Mouse (Mus musculus): Measurements from ENCODE around the gene Slk. TPM values are rescaled to one million over a fixed set of nuclear protein-coding genes. Genes with fewer than 3 reads are reported as not detected.
"Not testable (repeated sequence)": the region's sequence is repeated elsewhere in the genome, so short reads cannot be mapped to it uniquely, and the experiment has no call there.

The Slk gene
- polyA plus RNA-seq, 1 experiment from 2014 or later: 10.4 TPM

DNA sequence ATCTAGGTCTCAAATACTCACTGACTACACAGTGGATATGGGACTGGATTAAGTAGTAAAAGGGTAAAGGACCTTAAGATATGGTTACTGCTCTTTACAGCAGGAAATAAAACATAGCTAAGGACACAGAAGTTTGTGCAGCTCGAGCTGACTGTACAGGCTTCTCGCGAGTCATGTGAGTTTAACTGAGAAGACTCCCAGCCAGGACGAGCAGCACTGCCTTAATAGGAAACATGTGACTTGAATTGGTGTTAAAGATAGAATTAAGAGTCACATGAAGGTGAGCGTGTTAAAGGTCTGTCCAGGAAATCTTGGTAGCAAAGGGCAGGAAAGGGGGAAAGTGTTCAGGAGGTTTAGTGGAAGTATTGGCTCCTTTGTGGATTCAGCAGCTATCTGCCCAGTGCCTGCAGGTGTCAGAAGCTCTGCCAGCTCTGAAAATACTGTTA, 17.5 kb upstream of the Slk start:
- DNase-seq (ENCODE audit: low spot score, missing footprints) (no peak), ATAC-seq (ENCODE audit: low FRiP score) (no peak)
- 75% methylated on average over 5 of the region's 5 CpGs for WGBS

DNA sequence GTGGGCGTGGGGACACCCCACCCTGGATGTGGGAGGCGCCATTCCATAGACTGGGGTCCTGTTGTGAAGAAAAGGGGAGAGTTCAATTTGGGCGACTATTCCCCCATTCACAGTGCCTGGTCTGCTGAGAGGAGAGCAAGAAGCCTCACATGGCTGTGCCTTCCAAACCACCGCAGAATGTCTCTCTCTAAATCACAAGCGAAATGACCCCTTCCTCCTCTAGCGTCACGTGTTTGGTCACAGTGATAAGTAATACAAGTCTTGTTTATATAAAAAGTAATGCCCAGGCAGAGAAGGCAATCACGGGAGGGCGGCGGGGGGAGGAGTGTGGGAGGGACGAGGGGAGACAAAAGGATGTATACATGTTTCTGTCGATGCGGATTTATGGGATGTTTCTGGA, 15.8 kb upstream of the Slk start:
- H3K9me3 ChIP-seq (ENCODE audit: control insufficient read depth, low read length): no peaks in the 10 kb centered on the region
- ATAC-seq (ENCODE audit: low FRiP score) (no peak), DNase-seq (ENCODE audit: low spot score, missing footprints) (no peak)
- H3K4me3 ChIP-seq (ENCODE audit: low read depth, low read length): no peak overlapping the region
- H3K27me3 ChIP-seq (ENCODE audit: control insufficient read depth, insufficient read depth, low read length): peaks cover 33% of the 10 kb centered on the region
- no peak overlapping the region for H3K9ac ChIP-seq (ENCODE audit: low read length)
- H3K4me2 ChIP-seq: no peak overlapping the region
- no peak overlapping the region for H3K27ac ChIP-seq (ENCODE audit: low read depth, low read length)
- WGBS: 82% methylated on average over 13 of the region's 13 CpGs
- no peaks in the 10 kb centered on the region for H3K36me3 ChIP-seq (ENCODE audit: control insufficient read depth, insufficient read depth, low read length)
- peaks cover 11% of the 10 kb centered on the region for H3K4me1 ChIP-seq (ENCODE audit: control insufficient read depth, insufficient read depth, low read length)

More for the DNA sequence above, 17.5 kb upstream of the Slk start:
- Histone ChIP-seq H3K27ac (ENCODE audit: low read depth, low read length) (no peak overlapping the region), H3K4me1 (ENCODE audit: control insufficient read depth, insufficient read depth, low read length) (peaks cover 11% of the 10 kb centered on the region), H3K4me3 (ENCODE audit: low read depth, low read length) (no peak overlapping the region), H3K4me2 (no peak overlapping the region), H3K9ac (ENCODE audit: low read length) (no peak overlapping the region), H3K27me3 (ENCODE audit: control insufficient read depth, insufficient read depth, low read length) (peaks cover 21% of the 10 kb centered on the region), H3K36me3 (ENCODE audit: control insufficient read depth, insufficient read depth, low read length) (no peaks in the 10 kb centered on the region), H3K9me3 (ENCODE audit: control insufficient read depth, low read length) (no peaks in the 10 kb centered on the region)

DNA sequence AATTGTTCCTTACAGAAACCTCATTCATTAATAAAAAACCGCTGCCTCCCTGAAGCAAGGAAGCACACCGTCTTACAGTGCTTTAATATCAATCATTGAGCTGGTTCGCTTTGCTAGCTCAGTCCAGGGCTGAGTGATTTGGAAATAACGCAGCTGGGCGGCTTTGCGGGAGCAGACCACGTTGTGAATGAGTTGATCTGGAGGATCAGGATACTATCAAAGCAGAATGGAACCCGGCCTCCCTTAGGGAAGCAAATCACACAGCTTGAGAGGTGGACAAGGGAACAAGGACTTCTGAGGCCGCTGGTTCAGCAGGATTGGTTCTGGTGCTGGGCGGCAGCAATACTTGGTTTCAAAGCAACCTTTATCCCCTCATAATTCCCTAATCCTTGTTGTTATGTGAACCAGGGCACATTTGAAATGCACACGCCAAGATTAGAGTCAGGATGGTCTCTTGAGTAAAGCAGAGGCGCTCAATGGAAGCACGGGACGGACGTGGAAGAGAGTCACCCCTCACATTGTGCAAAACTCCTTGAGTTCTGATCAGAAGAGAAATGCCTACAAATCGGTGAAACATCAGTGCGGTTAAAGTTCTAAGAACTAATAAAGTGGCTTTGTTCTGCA, 14.3 kb upstream of the Slk start:
- Histone ChIP-seq H3K4me2 (no peak overlapping the region), H3K9me3 (ENCODE audit: control insufficient read depth, low read length) (no peaks in the 10 kb centered on the region), H3K27me3 (ENCODE audit: control insufficient read depth, insufficient read depth, low read length) (peaks cover 35% of the 10 kb centered on the region), H3K36me3 (ENCODE audit: control insufficient read depth, insufficient read depth, low read length) (no peaks in the 10 kb centered on the region), H3K9ac (ENCODE audit: low read length) (no peak overlapping the region), H3K4me3 (ENCODE audit: low read depth, low read length) (no peak overlapping the region), H3K4me1 (ENCODE audit: control insufficient read depth, insufficient read depth, low read length) (peaks cover 4% of the 10 kb centered on the region), H3K27ac (ENCODE audit: low read depth, low read length) (no peak overlapping the region)
- ATAC-seq (ENCODE audit: low FRiP score) (peak; percentile 66), DNase-seq (ENCODE audit: low spot score, missing footprints) (peak; percentile 92)
- 19% methylated on average over 17 of the region's 17 CpGs for WGBS

DNA sequence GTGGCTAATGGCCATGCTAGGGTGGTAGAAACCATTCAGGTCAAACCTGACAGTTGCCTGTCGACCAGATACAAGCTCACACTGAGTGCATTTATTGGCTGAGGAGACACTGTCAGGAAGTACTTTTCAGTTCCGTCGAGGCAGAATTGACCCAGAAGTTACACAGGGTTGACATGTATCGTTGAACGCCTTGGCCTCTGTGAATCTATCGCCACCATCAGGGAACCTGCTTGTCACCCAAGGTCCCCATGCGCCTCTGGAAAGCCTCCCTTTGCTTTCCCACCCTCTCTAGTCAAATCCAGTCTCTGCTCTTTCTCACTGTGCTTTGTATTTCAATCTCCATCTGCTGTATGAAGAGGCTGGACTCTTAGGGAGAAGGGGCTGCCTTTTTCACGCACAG, 13.5 kb upstream of the Slk start:
- Histone ChIP-seq H3K4me2 (no peak overlapping the region), H3K27ac (ENCODE audit: low read depth, low read length) (no peak overlapping the region), H3K27me3 (ENCODE audit: control insufficient read depth, insufficient read depth, low read length) (peaks cover 35% of the 10 kb centered on the region), H3K4me1 (ENCODE audit: control insufficient read depth, insufficient read depth, low read length) (peaks cover 4% of the 10 kb centered on the region), H3K9ac (ENCODE audit: low read length) (no peak overlapping the region), H3K9me3 (ENCODE audit: control insufficient read depth, low read length) (no peaks in the 10 kb centered on the region), H3K36me3 (ENCODE audit: control insufficient read depth, insufficient read depth, low read length) (no peaks in the 10 kb centered on the region), H3K4me3 (ENCODE audit: low read depth, low read length) (no peak overlapping the region)
- DNase-seq (ENCODE audit: low spot score, missing footprints) (no peak), ATAC-seq (ENCODE audit: low FRiP score) (no peak)
- WGBS: 78% methylated on average over 8 of the region's 8 CpGs

DNA sequence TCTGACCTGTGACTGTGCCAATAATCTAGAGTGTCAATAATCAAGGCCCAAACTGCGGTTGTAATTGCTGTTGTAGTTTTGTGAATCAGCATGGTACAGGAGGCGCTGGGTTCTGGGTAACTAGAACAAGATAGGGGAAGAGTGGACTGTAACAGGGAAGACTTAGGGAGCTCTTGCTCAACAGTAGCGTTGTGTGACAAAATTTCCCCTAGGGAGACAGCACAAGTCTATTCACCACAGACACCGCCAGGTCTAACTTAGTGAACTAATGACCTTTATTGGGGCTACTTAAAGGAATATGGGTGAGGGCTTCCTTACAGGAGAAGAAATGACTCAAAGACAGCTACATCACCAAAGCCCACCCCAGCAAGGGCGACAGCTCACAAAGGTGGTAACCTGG, 9.4 kb upstream of the Slk start:
- Histone ChIP-seq H3K4me2 (no peak overlapping the region), H3K9me3 (ENCODE audit: control insufficient read depth, low read length) (no peaks in the 10 kb centered on the region), H3K27ac (ENCODE audit: low read depth, low read length) (no peak overlapping the region), H3K9ac (ENCODE audit: low read length) (no peak overlapping the region), H3K36me3 (ENCODE audit: control insufficient read depth, insufficient read depth, low read length) (no peaks in the 10 kb centered on the region), H3K4me1 (ENCODE audit: control insufficient read depth, insufficient read depth, low read length) (0 out of 2 replicates have a peak, but pooled peaks cover 4% of the 10 kb centered on the region), H3K4me3 (ENCODE audit: low read depth, low read length) (no peak overlapping the region), H3K27me3 (ENCODE audit: control insufficient read depth, insufficient read depth, low read length) (peaks cover 19% of the 10 kb centered on the region)
- DNase-seq (ENCODE audit: low spot score, missing footprints): no peak
- no peak for ATAC-seq (ENCODE audit: low FRiP score)
- 94% methylated on average over 5 of the region's 5 CpGs for WGBS

- H3K4me3 ChIP-seq (ENCODE audit: low read depth, low read length); H3K27ac ChIP-seq (ENCODE audit: low read depth, low read length); H3K36me3 ChIP-seq (ENCODE audit: control insufficient read depth, insufficient read depth, low read length); H3K9ac ChIP-seq (ENCODE audit: low read length); DNase-seq (ENCODE audit: low spot score, missing footprints); H3K4me2 ChIP-seq; ATAC-seq (ENCODE audit: low FRiP score); H3K9me3 ChIP-seq (ENCODE audit: control insufficient read depth, low read length); H3K4me1 ChIP-seq (ENCODE audit: control insufficient read depth, insufficient read depth, low read length): not testable (repeated sequence)
- WGBS: 65% methylated on average over 4 of the region's 4 CpGs
- H3K27me3 ChIP-seq (ENCODE audit: control insufficient read depth, insufficient read depth, low read length): peaks cover 14% of the 10 kb centered on the region; the same call in 1 of the 2 replicates
These were observed 7.5 kb upstream of the Slk start for GRCm38 (mm10) chr19:47571981-47572380.

- ATAC-seq (ENCODE audit: low FRiP score) (no peak), DNase-seq (ENCODE audit: low spot score, missing footprints) (no peak)
- Histone ChIP-seq H3K9me3 (ENCODE audit: control insufficient read depth, low read length) (no peaks in the 10 kb centered on the region), H3K36me3 (ENCODE audit: control insufficient read depth, insufficient read depth, low read length) (no peaks in the 10 kb centered on the region), H3K27me3 (ENCODE audit: control insufficient read depth, insufficient read depth, low read length) (peaks cover 2% of the 10 kb centered on the region; the same call in 1 of the 2 replicates), H3K4me2 (no peak overlapping the region), H3K9ac (ENCODE audit: low read length) (no peak overlapping the region), H3K4me1 (ENCODE audit: control insufficient read depth, insufficient read depth, low read length) (no peaks in the 10 kb centered on the region), H3K27ac (ENCODE audit: low read depth, low read length) (no peak overlapping the region), H3K4me3 (ENCODE audit: low read depth, low read length) (no peak overlapping the region)
- WGBS: 90% methylated on average over 3 of the region's 3 CpGs
These were observed 5.8 kb upstream of the Slk start for GRCm38 (mm10) chr19:47573718-47574117.

GRCm38 (mm10) chr19:47578581-47579224, 775 bp upstream of the Slk start:
- H3K9me3 ChIP-seq (ENCODE audit: control insufficient read depth, low read length): no peaks in the 10 kb centered on the region
- no peak for ATAC-seq (ENCODE audit: low FRiP score)

GRCm38 (mm10) chr19:47579788-47580631, 532 bp downstream of the Slk start:
- Histone ChIP-seq H3K36me3 (ENCODE audit: control insufficient read depth, insufficient read depth, low read length) (no peaks in the 10 kb centered on the region), H3K4me3 (ENCODE audit: low read depth, low read length) (peak overlapping the region; percentile 85), H3K4me1 (ENCODE audit: control insufficient read depth, insufficient read depth, low read length) (peaks cover 17% of the 10 kb centered on the region), H3K27me3 (ENCODE audit: control insufficient read depth, insufficient read depth, low read length) (no peaks in the 10 kb centered on the region), H3K27ac (ENCODE audit: low read depth, low read length) (peak overlapping the region; percentile 72), H3K4me2 (peak overlapping the region; percentile 83), H3K9ac (ENCODE audit: low read length) (peak overlapping the region; percentile 93), H3K9me3 (ENCODE audit: control insufficient read depth, low read length) (no peaks in the 10 kb centered on the region)
- DNase-seq (ENCODE audit: low spot score, missing footprints): peak; percentile 96
- under 1% methylated on average over 83 of the region's 96 CpGs for WGBS
- peak; percentile 79 for ATAC-seq (ENCODE audit: low FRiP score)

More at GRCm38 (mm10) chr19:47578581-47579224, 775 bp upstream of the Slk start:
- Histone ChIP-seq H3K4me3 (ENCODE audit: low read depth, low read length) (peak overlapping the region; percentile 85), H3K9ac (ENCODE audit: low read length) (peak overlapping the region; percentile 93), H3K4me2 (peak overlapping the region; percentile 83), H3K36me3 (ENCODE audit: control insufficient read depth, insufficient read depth, low read length) (no peaks in the 10 kb centered on the region), H3K4me1 (ENCODE audit: control insufficient read depth, insufficient read depth, low read length) (peaks cover 17% of the 10 kb centered on the region), H3K27ac (ENCODE audit: low read depth, low read length) (peak overlapping the region; percentile 72), H3K27me3 (ENCODE audit: control insufficient read depth, insufficient read depth, low read length) (no peaks in the 10 kb centered on the region)
- DNase-seq (ENCODE audit: low spot score, missing footprints): no peak
- 14% methylated on average over 13 of the region's 13 CpGs for WGBS

Measured in midbrain, embryonic 11.5 days (tissue).